13 mouse cellular contexts compared by ENCODE assay signal in genomic region chr15:88319527-88319926, GRCm38 (mm10).
A peak's percentile ranks its signal among the peaks of the same experiment; 100 is the strongest.
DNase-seq lines count a peak whose midpoint lies in the region; ATAC-seq and TF ChIP-seq lines count a peak whose summit lies in the region.
"Had no signal": no experiment of that assay in that cellular context is flagged by ENCODE, and none has a peak within 500 bp of the region (broad histone marks: within the 10 kb centered on the region; RNA-seq: fewer than 3 reads in every experiment).

No protein-coding gene starts in this region.

- no peaks in the 10 kb centered on the region for H3K9me3 ChIP-seq in heart, embryonic 12.5 days (replicated peaks)
- H3K9me3 ChIP-seq: hindbrain, embryonic 15.5 days; stomach, embryonic 15.5 days had no signal

- WGBS in heart, embryonic 12.5 days, result 58% methylated on average over 2 of the region's 2 CpGs

- H3K27ac ChIP-seq in heart, embryonic 12.5 days (ENCODE audit: poor library complexity, severe bottlenecking), result no peak overlapping the region
- no peak overlapping the region for H3K27ac ChIP-seq in bone marrow macrophage, adult 2 months (ENCODE audit: insufficient read depth, low read depth, low read length)
- H3K27ac ChIP-seq: hindbrain, embryonic 15.5 days; stomach, embryonic 15.5 days had no signal

- no peaks in the 10 kb centered on the region for H3K36me3 ChIP-seq in heart, embryonic 12.5 days
- H3K36me3 ChIP-seq: hindbrain, embryonic 15.5 days; stomach, embryonic 15.5 days had no signal

- TF ChIP-seq CTCF in bone marrow macrophage, adult 2 months (IDR thresholded peaks at IDR 0.05; ENCODE audit: low read depth, low read length), result 0 out of 2 replicates have a peak, but pooled peaks have one; percentile 15

- ATAC-seq in heart, embryonic 12.5 days (ENCODE audit: insufficient number of reproducible peaks, low FRiP score), result no peak
- no peak for ATAC-seq in megakaryocyte-erythroid progenitor cell, adult 5-6 weeks (replicated peaks; ENCODE audit: low FRiP score, low TSS enrichment, poor library complexity, severe bottlenecking)

- no peak overlapping the region for H3K4me3 ChIP-seq in heart, embryonic 12.5 days
- no peak overlapping the region for H3K4me3 ChIP-seq in bone marrow macrophage, adult 2 months (ENCODE audit: insufficient read depth, low read length)
- H3K4me3 ChIP-seq: hindbrain, embryonic 15.5 days; stomach, embryonic 15.5 days had no signal

- no peaks in the 10 kb centered on the region; the same call in 1 of the 2 replicates for H3K27me3 ChIP-seq in heart, embryonic 12.5 days (replicated peaks)
- H3K27me3 ChIP-seq: hindbrain, embryonic 15.5 days; stomach, embryonic 15.5 days had no signal

- intact Hi-C loops in left cerebral cortex, postnatal 4 days (cut with DNase I), result no loop called here

- peak; percentile 44 for DNase-seq in heart, adult 11 months
- DNase-seq in left cerebral cortex, postnatal 4 days, result peak; percentile 17
- no peak for DNase-seq in left cerebral cortex, adult 9 months (ENCODE audit: low spot score in 2 of 2)
- peak; percentile 33 for DNase-seq in ES-CJ7 (ENCODE audit: low read depth, low spot score)
- no peak for DNase-seq in frontal cortex, postnatal 10 days (ENCODE audit: low spot score in 2 of 2)
- DNase-seq: lung, adult 2 months; retina, postnatal 1 day; thymus, postnatal 36 days had no signal

- no peak overlapping the region for H3K4me2 ChIP-seq in heart, embryonic 12.5 days
- H3K4me2 ChIP-seq: hindbrain, embryonic 15.5 days; stomach, embryonic 15.5 days had no signal

- TF ChIP-seq POLR2A in bone marrow macrophage, adult 2 months (IDR thresholded peaks at IDR 0.05; ENCODE audit: borderline replicate concordance, low read depth, low read length), result no peak

- no peaks in the 10 kb centered on the region for H3K4me1 ChIP-seq in heart, embryonic 12.5 days (replicated peaks)
- no peaks in the 10 kb centered on the region for H3K4me1 ChIP-seq in bone marrow macrophage, adult 2 months (ENCODE audit: control insufficient read depth, insufficient read depth, low read length)
- H3K4me1 ChIP-seq: stomach, embryonic 15.5 days had no signal

- H3K9ac ChIP-seq in heart, embryonic 12.5 days, result no peak overlapping the region
- H3K9ac ChIP-seq: hindbrain, embryonic 15.5 days; stomach, embryonic 15.5 days had no signal

Comparison
In these comparisons a context has a peak if more than half of its experiments do, and no peak if none do; other contexts are left out.
1. DNase-seq: peak in heart, adult 11 months (single experiment), left cerebral cortex, postnatal 4 days (single experiment) and ES-CJ7 (single experiment); none in left cerebral cortex, adult 9 months (0 of 2) and frontal cortex, postnatal 10 days (0 of 2).